Mouse (Mus musculus): Measurements from ENCODE around the gene Apoa5.

DNA sequence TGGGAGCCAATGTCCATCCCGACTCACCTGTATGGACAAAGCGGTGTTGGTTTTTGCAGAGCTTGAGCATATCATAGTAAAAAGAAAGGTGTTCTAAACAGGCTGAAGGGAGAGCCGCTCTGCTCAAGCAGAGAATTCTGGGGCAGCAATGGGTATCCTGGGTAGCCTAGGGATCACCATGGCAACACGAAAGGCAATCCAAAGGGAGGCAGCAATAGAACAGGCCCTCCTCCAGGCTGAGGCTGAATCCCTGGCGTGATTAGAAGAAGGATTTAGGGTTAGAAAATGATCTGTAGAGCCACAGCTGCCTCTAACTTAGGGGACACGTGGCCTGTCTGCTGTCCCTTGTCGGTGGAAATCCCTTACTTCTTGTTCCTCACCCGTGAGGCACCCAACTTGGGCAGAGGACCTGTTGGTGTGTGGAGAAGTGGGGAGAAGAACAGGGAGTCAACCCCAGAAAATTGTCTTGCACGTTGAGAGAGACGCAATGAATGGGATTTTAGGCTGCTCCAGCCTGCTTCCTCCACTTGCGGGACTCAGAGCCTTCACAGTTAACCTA is 47.5 kb downstream of the Apoa5 start:
- TF ChIP-seq CTCF (conservative IDR thresholded peaks at IDR 0.05; ENCODE audit: low read length) (no peak), NANOG (IDR thresholded peaks at IDR 0.05; ENCODE audit: borderline replicate concordance, low read length) (no peak)
